ENCODE assay signal across 8 mouse cellular contexts in genomic region chr17:17004632-17005265, GRCm38 (mm10). TPM values are rescaled to one million over a fixed set of nuclear protein-coding genes. Genes with fewer than 3 reads are reported as not detected.
DNase-seq lines count a peak whose midpoint lies in the region; ATAC-seq and TF ChIP-seq lines count a peak whose summit lies in the region.
"Not testable (repeated sequence)": the region's sequence is repeated elsewhere in the genome, so short reads cannot be mapped to it uniquely, and the experiment has no call there.

No protein-coding gene starts in this region.

- TF ChIP-seq CTCF in bone marrow, adult 2 months (IDR thresholded peaks at IDR 0.05; ENCODE audit: control insufficient read depth, insufficient read depth, low read length); midbrain, postnatal 0 days (IDR thresholded peaks at IDR 0.05): not testable (repeated sequence)

- H3K36me3 ChIP-seq in embryonic facial prominence, embryonic 15.5 days; limb, embryonic 14.5 days (ENCODE audit: control insufficient read depth, insufficient read depth, low read length); midbrain, postnatal 0 days (ENCODE audit: insufficient read depth, low read length): not testable (repeated sequence)

- peak; percentile 99 for ATAC-seq in embryonic facial prominence, embryonic 15.5 days (ENCODE audit: insufficient number of reproducible peaks, low FRiP score, low TSS enrichment, low read depth)
- ATAC-seq in limb, embryonic 14.5 days (ENCODE audit: low FRiP score, low read depth): peak; percentile 100
- ATAC-seq in midbrain, postnatal 0 days (ENCODE audit: low FRiP score): peak; percentile 100

- not testable (repeated sequence) for H3K4me1 ChIP-seq in bone marrow, adult 2 months (ENCODE audit: control insufficient read depth, insufficient read depth, low read length); embryonic facial prominence, embryonic 15.5 days; limb, embryonic 14.5 days (ENCODE audit: control insufficient read depth, insufficient read depth, low read length); midbrain, postnatal 0 days (ENCODE audit: insufficient read depth, low read length)

- 4% methylated on average over 16 of the region's 16 CpGs for WGBS in bone marrow, adult 2 months
- 5% methylated on average over 16 of the region's 16 CpGs for WGBS in embryonic facial prominence, embryonic 15.5 days
- WGBS in limb, embryonic 14.5 days: 3% methylated on average over 16 of the region's 16 CpGs
- WGBS in midbrain, postnatal 0 days: 4% methylated on average over 16 of the region's 16 CpGs

- H3K9ac ChIP-seq in embryonic facial prominence, embryonic 15.5 days: peak overlapping the region; percentile 33
- H3K9ac ChIP-seq in limb, embryonic 14.5 days (ENCODE audit: low read depth, low read length, severe bottlenecking): peak overlapping the region; percentile 42
- H3K9ac ChIP-seq in midbrain, postnatal 0 days (replicated peaks; ENCODE audit: low read length, poor library complexity, severe bottlenecking): peak overlapping the region; percentile 33; the same call in 1 of the 2 replicates

- H3K27ac ChIP-seq in bone marrow, adult 2 months (ENCODE audit: control insufficient read depth, insufficient read depth, low read depth, low read length, poor library complexity); limb, embryonic 14.5 days (replicated peaks; ENCODE audit: low read depth, low read length); midbrain, postnatal 0 days (ENCODE audit: low read depth, low read length): not testable (repeated sequence)
- peak overlapping the region; percentile 28; the same call in 1 of the 2 replicates for H3K27ac ChIP-seq in embryonic facial prominence, embryonic 15.5 days (replicated peaks)

- peak overlapping the region; percentile 51 for H3K4me2 ChIP-seq in embryonic facial prominence, embryonic 15.5 days (replicated peaks)
- H3K4me2 ChIP-seq in limb, embryonic 14.5 days (replicated peaks; ENCODE audit: low read depth, low read length, severe bottlenecking): peak overlapping the region; percentile 47
- H3K4me2 ChIP-seq in midbrain, postnatal 0 days (ENCODE audit: low read depth, low read length, poor library complexity, severe bottlenecking): peak overlapping the region; percentile 35; the same call in 1 of the 2 replicates

- peak; percentile 92 for DNase-seq in 416B (ENCODE audit: low read depth)
- DNase-seq in heart, adult 8-10 months (ENCODE audit: low spot score): peak; percentile 95
- peak; percentile 95 for DNase-seq in kidney, adult 9 months
- peak; percentile 93 for DNase-seq in limb, embryonic 14.5 days (ENCODE audit: low spot score)
- DNase-seq in midbrain, postnatal 0 days (ENCODE audit: low spot score): peak; percentile 95
- DNase-seq in spleen, postnatal 14 days (ENCODE audit: low spot score in 2 of 2): peak; percentile 47 to 52

- not testable (repeated sequence) for H3K9me3 ChIP-seq in embryonic facial prominence, embryonic 15.5 days (replicated peaks); limb, embryonic 14.5 days (ENCODE audit: control insufficient read depth, low read length); midbrain, postnatal 0 days (ENCODE audit: low read length)

- TF ChIP-seq POLR2A in bone marrow, adult 2 months (IDR thresholded peaks at IDR 0.05; ENCODE audit: borderline replicate concordance, control insufficient read depth, low read depth, low read length); limb, embryonic 14.5 days (IDR thresholded peaks at IDR 0.05; ENCODE audit: borderline replicate concordance, extremely low read depth, insufficient read depth, insufficient read length): not testable (repeated sequence)

- peak overlapping the region; percentile 45 for H3K4me3 ChIP-seq in bone marrow, adult 2 months (replicated peaks; ENCODE audit: control insufficient read depth, low read depth, low read length)
- H3K4me3 ChIP-seq in embryonic facial prominence, embryonic 15.5 days (replicated peaks): peak overlapping the region; percentile 52
- peak overlapping the region; percentile 46 for H3K4me3 ChIP-seq in limb, embryonic 14.5 days (replicated peaks; ENCODE audit: low read length)
- H3K4me3 ChIP-seq in midbrain, postnatal 0 days (ENCODE audit: low read depth, low read length): peak overlapping the region; percentile 38

- not testable (repeated sequence) for H3K27me3 ChIP-seq in embryonic facial prominence, embryonic 15.5 days; limb, embryonic 14.5 days (ENCODE audit: control insufficient read depth, insufficient read depth, low read length); midbrain, postnatal 0 days (ENCODE audit: insufficient read depth, low read length)

RNA-seq across cellular contexts. Expression of gene Zfp960, which starts 59.2 kb away (rescaled TPM):
- 1.4 and 1.7 TPM in 2 replicates for polyA plus RNA-seq in bone marrow, adult 2 months (2011; ENCODE audit: insufficient read depth, insufficient read length, low replicate concordance, missing spikeins)
- polyA plus RNA-seq in embryonic facial prominence, embryonic 15.5 days (2015; fragmentation: Nextera tagmentation; extraction: Ambion mirVana): 4.8 and 5.6 TPM in 2 replicates
- 1 to 10 TPM; 7.3 to 8.1 (median 7.8) TPM for total RNA-seq in heart, adult 8-10 months (2022)
- 2.0 and 3.0 TPM in 2 replicates for polyA plus RNA-seq in limb, embryonic 14.5 days (2012; rRNA removed)
- polyA plus RNA-seq in limb, embryonic 14.5 days (2014; fragmentation: Nextera tagmentation; extraction: Ambion mirVana): 6.4 and 6.5 TPM in 2 replicates
- total RNA-seq in midbrain, postnatal 0 days (2014; rRNA removed): 1.4 and 5.1 TPM in 2 replicates
- polyA plus RNA-seq in midbrain, postnatal 0 days (2015; fragmentation: Nextera tagmentation; extraction: Ambion mirVana): 2.0 and 2.4 TPM in 2 replicates
